ENCODE assay signal across 27 mouse cellular contexts in genomic region chr4:89181656-89182055, GRCm38 (mm10).
"Had no signal": no experiment of that assay in that cellular context is flagged by ENCODE, and none has a peak within 500 bp of the region (broad histone marks: within the 10 kb centered on the region; RNA-seq: fewer than 3 reads in every experiment).

No protein-coding gene starts in this region.

- H3K27ac ChIP-seq: gastrocnemius, adult 2 months; heart, embryonic 13.5 days; heart, embryonic 15.5 days; hindbrain, embryonic 10.5 days; hindbrain, embryonic 12.5 days; hindbrain, embryonic 14.5 days; intestine, embryonic 15.5 days; layer of hippocampus, adult 2 months; left cerebral cortex, adult 2 months; limb, embryonic 13.5 days; limb, embryonic 15.5 days; liver, embryonic 12.5 days; liver, embryonic 14.5 days had no signal

- H3K9me3 ChIP-seq: heart, embryonic 15.5 days; hindbrain, embryonic 12.5 days; intestine, embryonic 15.5 days; limb, embryonic 13.5 days; limb, embryonic 15.5 days; liver, embryonic 12.5 days had no signal

- H3K9ac ChIP-seq: heart, embryonic 13.5 days; heart, embryonic 15.5 days; hindbrain, embryonic 12.5 days; hindbrain, embryonic 14.5 days; intestine, embryonic 15.5 days; limb, embryonic 13.5 days; limb, embryonic 15.5 days; liver, embryonic 12.5 days; liver, embryonic 14.5 days had no signal

- H3K4me2 ChIP-seq: heart, embryonic 11.5 days; heart, embryonic 13.5 days; heart, embryonic 15.5 days; hindbrain, embryonic 12.5 days; hindbrain, embryonic 14.5 days; intestine, embryonic 15.5 days; limb, embryonic 13.5 days; limb, embryonic 15.5 days; liver, embryonic 12.5 days had no signal

- H3K27me3 ChIP-seq: heart, embryonic 13.5 days; heart, embryonic 15.5 days; hindbrain, embryonic 12.5 days; intestine, embryonic 15.5 days; limb, embryonic 13.5 days; limb, embryonic 15.5 days; liver, embryonic 12.5 days had no signal

- DNase-seq: gastrocnemius, adult 2 months; gastrocnemius, postnatal 10 days; gastrocnemius, postnatal 25 days; heart, postnatal 14 days; heart, postnatal 4 days; kidney, adult 18-20 months; kidney, adult 8-10 months; kidney, postnatal 10 days; kidney, postnatal 25 days; kidney, postnatal 4 days; left cerebral cortex, postnatal 4 days had no signal

- ATAC-seq: hindbrain, embryonic 16.5 days; inflammation-experienced regulatory T-cells, adult 6 months; intestine, embryonic 15.5 days; intestine, postnatal 0 days; liver, embryonic 12.5 days had no signal

- H3K4me1 ChIP-seq: heart, embryonic 13.5 days; heart, embryonic 15.5 days; hindbrain, embryonic 10.5 days; hindbrain, embryonic 12.5 days; intestine, embryonic 15.5 days; limb, embryonic 13.5 days; limb, embryonic 15.5 days; liver, embryonic 12.5 days had no signal

- H3K4me3 ChIP-seq: gastrocnemius, adult 2 months; heart, embryonic 13.5 days; heart, embryonic 15.5 days; hindbrain, embryonic 10.5 days; hindbrain, embryonic 12.5 days; intestine, embryonic 15.5 days; layer of hippocampus, adult 2 months; left cerebral cortex, adult 2 months; limb, embryonic 13.5 days; limb, embryonic 15.5 days; liver, embryonic 12.5 days had no signal
